Mouse (Mus musculus): ENCODE measurements around the gene Dcst2. TPM values are rescaled to one million over a fixed set of nuclear protein-coding genes. Genes with fewer than 3 reads are reported as not detected.

Gene Dcst2
- polyA plus RNA-seq, 1 experiment from 2014 or later, result 0.42 TPM

GRCm38 (mm10) chr3:89390699-89391662 is 29.2 kb downstream of the Dcst2 start:
- 12% methylated on average over 19 of the region's 19 CpGs for WGBS
- no peak for ATAC-seq (ENCODE audit: insufficient number of reproducible peaks, insufficient read depth, low FRiP score, low read depth)
- peak overlapping the region; percentile 66; the same call in 1 of the 2 replicates for H3K27ac ChIP-seq (ENCODE audit: low read length)
- peak overlapping the region; percentile 97 for H3K4me2 ChIP-seq (replicated peaks; ENCODE audit: low read depth, low read length)
- H3K4me3 ChIP-seq (ENCODE audit: low read depth, low read length), result peak overlapping the region; percentile 54
- no peaks in the 10 kb centered on the region for H3K36me3 ChIP-seq (ENCODE audit: control insufficient read depth, insufficient read depth, low read length)
- peaks cover 42% of the 10 kb centered on the region for H3K4me1 ChIP-seq (ENCODE audit: control insufficient read depth, insufficient read depth, low read length)
- H3K9ac ChIP-seq (replicated peaks; ENCODE audit: low read depth, low read length), result peak overlapping the region; percentile 58; the same call in 1 of the 2 replicates
- H3K27me3 ChIP-seq (ENCODE audit: control insufficient read depth, insufficient read depth, low read length), result no peaks in the 10 kb centered on the region
- no peaks in the 10 kb centered on the region for H3K9me3 ChIP-seq (ENCODE audit: control insufficient read depth, low read depth, low read length)

GRCm38 (mm10) chr3:89391663-89392511 is 30.1 kb downstream of the Dcst2 start:
- Histone ChIP-seq H3K4me2 (replicated peaks; ENCODE audit: low read depth, low read length) (peak overlapping the region; percentile 97), H3K36me3 (ENCODE audit: control insufficient read depth, insufficient read depth, low read length) (no peaks in the 10 kb centered on the region), H3K4me3 (ENCODE audit: low read depth, low read length) (peak overlapping the region; percentile 54), H3K27ac (ENCODE audit: low read length) (peak overlapping the region; percentile 66), H3K9me3 (ENCODE audit: control insufficient read depth, low read depth, low read length) (no peaks in the 10 kb centered on the region), H3K9ac (replicated peaks; ENCODE audit: low read depth, low read length) (peak overlapping the region; percentile 58), H3K4me1 (ENCODE audit: control insufficient read depth, insufficient read depth, low read length) (peaks cover 43% of the 10 kb centered on the region), H3K27me3 (ENCODE audit: control insufficient read depth, insufficient read depth, low read length) (no peaks in the 10 kb centered on the region)
- WGBS, result under 1% methylated on average over 56 of the region's 56 CpGs
- no peak for ATAC-seq (ENCODE audit: insufficient number of reproducible peaks, insufficient read depth, low FRiP score, low read depth)

DNA sequence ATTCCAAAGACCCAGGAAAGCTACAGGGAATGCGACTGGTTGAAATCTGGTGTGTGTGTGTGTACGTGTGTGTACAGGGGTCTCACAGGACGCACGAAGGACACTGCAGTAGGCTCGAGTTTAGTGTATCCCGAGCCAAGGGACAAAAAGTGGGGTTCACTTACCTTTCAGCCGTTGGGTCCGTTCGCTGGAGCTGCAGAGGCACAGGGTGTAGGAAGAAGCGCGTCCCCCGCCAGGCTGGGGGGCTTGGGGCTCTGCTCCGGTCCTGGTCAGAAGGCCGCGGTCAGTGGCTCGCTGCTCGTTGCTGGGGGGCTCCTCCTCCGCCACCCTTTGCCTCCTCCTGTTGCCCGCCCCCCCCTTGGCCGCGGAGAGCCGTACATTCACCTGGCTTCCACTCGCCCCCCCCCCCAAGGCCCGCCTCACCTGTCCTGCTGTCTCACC is 31.1 kb downstream of the Dcst2 start:
- no peak for ATAC-seq (ENCODE audit: insufficient number of reproducible peaks, insufficient read depth, low FRiP score, low read depth)
- H3K9ac ChIP-seq (replicated peaks; ENCODE audit: low read depth, low read length), result peak overlapping the region; percentile 58; the same call in 1 of the 2 replicates
- peaks cover 35% of the 10 kb centered on the region for H3K4me1 ChIP-seq (ENCODE audit: control insufficient read depth, insufficient read depth, low read length)
- no peaks in the 10 kb centered on the region for H3K36me3 ChIP-seq (ENCODE audit: control insufficient read depth, insufficient read depth, low read length)
- H3K4me3 ChIP-seq (ENCODE audit: low read depth, low read length), result peak overlapping the region; percentile 54
- under 1% methylated on average over 20 of the region's 24 CpGs for WGBS
- H3K9me3 ChIP-seq (ENCODE audit: control insufficient read depth, low read depth, low read length), result no peaks in the 10 kb centered on the region
- no peaks in the 10 kb centered on the region for H3K27me3 ChIP-seq (ENCODE audit: control insufficient read depth, insufficient read depth, low read length)
- peak overlapping the region; percentile 97 for H3K4me2 ChIP-seq (replicated peaks; ENCODE audit: low read depth, low read length)
- peak overlapping the region; percentile 66; the same call in 1 of the 2 replicates for H3K27ac ChIP-seq (ENCODE audit: low read length)

DNA sequence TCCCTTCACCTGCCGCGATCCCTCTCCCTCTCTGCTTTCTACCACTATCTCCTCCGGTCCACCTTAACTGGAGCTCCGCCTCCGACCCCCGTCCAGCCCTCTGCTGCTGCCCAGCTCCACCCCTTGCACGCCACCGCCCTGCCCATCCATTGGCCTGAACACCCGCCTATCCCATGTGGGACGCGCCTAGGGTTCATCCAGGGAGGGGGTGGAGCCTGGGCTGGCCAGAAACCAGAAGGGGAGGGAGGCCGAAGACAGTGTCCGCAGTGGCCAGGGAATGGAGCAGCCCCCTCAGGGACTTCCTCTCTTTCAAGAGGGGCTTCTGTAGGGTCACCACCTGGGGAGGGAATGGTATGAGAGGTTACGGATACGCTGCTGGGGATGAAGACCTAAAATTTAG is 31.8 kb downstream of the Dcst2 start:
- Histone ChIP-seq H3K9me3 (ENCODE audit: control insufficient read depth, low read depth, low read length) (no peaks in the 10 kb centered on the region), H3K27me3 (ENCODE audit: control insufficient read depth, insufficient read depth, low read length) (no peaks in the 10 kb centered on the region), H3K9ac (replicated peaks; ENCODE audit: low read depth, low read length) (peak overlapping the region; percentile 62), H3K36me3 (ENCODE audit: control insufficient read depth, insufficient read depth, low read length) (no peaks in the 10 kb centered on the region), H3K4me1 (ENCODE audit: control insufficient read depth, insufficient read depth, low read length) (peaks cover 31% of the 10 kb centered on the region), H3K4me3 (ENCODE audit: low read depth, low read length) (peak overlapping the region; percentile 65), H3K4me2 (replicated peaks; ENCODE audit: low read depth, low read length) (peak overlapping the region; percentile 97), H3K27ac (ENCODE audit: low read length) (peak overlapping the region; percentile 94)
- ATAC-seq (ENCODE audit: insufficient number of reproducible peaks, insufficient read depth, low FRiP score, low read depth), result peak; percentile 94
- 1% methylated on average over 15 of the region's 15 CpGs for WGBS

DNA sequence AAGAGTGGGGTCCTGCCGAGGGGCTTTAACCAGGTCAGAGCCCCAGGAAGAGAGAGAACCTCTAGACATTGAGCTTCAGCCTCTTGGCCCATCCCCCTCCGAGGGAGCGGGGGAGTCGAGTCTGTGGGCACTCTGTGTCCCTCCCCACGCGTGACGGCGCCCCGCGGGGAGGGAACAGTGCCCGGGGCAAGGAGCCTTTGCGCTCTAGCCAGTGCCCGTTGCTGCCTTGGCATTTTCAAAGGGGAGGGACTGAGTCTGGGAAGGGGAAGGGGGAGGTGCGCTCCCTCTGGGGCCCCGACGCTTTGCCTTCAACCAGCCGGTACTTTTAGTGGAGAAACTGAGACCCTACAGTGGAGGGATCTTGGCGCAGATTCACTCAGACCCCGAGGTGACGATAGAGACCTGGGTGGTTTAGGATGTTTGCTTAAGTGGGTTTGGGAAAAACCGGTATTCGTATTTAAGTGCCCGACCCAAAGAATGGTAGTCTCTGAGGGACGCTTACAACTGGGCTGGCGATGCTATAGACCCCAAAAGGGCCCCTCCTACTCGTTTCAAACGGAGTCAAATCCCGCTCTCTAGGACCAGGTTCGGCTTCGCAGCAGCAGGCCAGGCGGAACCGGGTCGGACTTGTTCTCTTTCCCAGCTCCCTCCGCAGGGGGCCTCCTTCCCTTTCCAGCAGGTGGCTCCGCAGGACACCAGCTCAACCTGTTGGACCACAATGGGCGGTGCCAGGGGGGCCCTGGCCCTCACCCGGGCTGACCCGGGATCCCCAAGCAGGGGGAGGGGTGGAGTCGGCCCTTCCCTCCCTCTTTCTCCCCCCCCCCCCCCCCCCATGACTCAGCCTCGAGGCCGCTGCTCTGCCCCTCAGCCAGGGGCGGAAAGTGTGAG is 32.5 kb downstream of the Dcst2 start, which contains the start of gene Zbtb7b:
Gene Zbtb7b, minus strand, starts transcription at position 771 of the 888 bp plus-strand sequence.
- Histone ChIP-seq H3K4me2 (replicated peaks; ENCODE audit: low read depth, low read length) (peak within 1 kb of the TSS; percentile 97), H3K9ac (replicated peaks; ENCODE audit: low read depth, low read length) (peak within 1 kb of the TSS; percentile 62), H3K4me3 (ENCODE audit: low read depth, low read length) (peak within 1 kb of the TSS; percentile 65), H3K27ac (ENCODE audit: low read length) (peak within 1 kb of the TSS; percentile 94), H3K4me1 (ENCODE audit: control insufficient read depth, insufficient read depth, low read length) (peaks cover 31% of the 10 kb centered on the region), H3K27me3 (ENCODE audit: control insufficient read depth, insufficient read depth, low read length) (no peaks in the 10 kb centered on the region), H3K36me3 (ENCODE audit: control insufficient read depth, insufficient read depth, low read length) (no peaks in the 10 kb centered on the region), H3K9me3 (ENCODE audit: control insufficient read depth, low read depth, low read length) (no peaks in the 10 kb centered on the region)
- ATAC-seq (ENCODE audit: insufficient number of reproducible peaks, insufficient read depth, low FRiP score, low read depth), result peak; percentile 29
- under 1% methylated on average over 39 of the region's 42 CpGs for WGBS

- no peaks in the 10 kb centered on the region for H3K36me3 ChIP-seq (ENCODE audit: control insufficient read depth, insufficient read depth, low read length)
- peak overlapping the region; percentile 65 for H3K4me3 ChIP-seq (ENCODE audit: low read depth, low read length)
- 1% methylated on average over 10 of the region's 12 CpGs for WGBS
- peak; percentile 6 for ATAC-seq (ENCODE audit: insufficient number of reproducible peaks, insufficient read depth, low FRiP score, low read depth)
- no peaks in the 10 kb centered on the region for H3K9me3 ChIP-seq (ENCODE audit: control insufficient read depth, low read depth, low read length)
- peak overlapping the region; percentile 97 for H3K4me2 ChIP-seq (replicated peaks; ENCODE audit: low read depth, low read length)
- H3K27ac ChIP-seq (ENCODE audit: low read length), result peak overlapping the region; percentile 94
- no peaks in the 10 kb centered on the region for H3K27me3 ChIP-seq (ENCODE audit: control insufficient read depth, insufficient read depth, low read length)
- H3K4me1 ChIP-seq (ENCODE audit: control insufficient read depth, insufficient read depth, low read length), result peaks cover 31% of the 10 kb centered on the region
- peak overlapping the region; percentile 22; the same call in 1 of the 2 replicates for H3K9ac ChIP-seq (replicated peaks; ENCODE audit: low read depth, low read length)
Observed at GRCm38 (mm10) chr3:89394894-89395256, 33.1 kb downstream of the Dcst2 start.

- 3% methylated on average over 10 of the region's 10 CpGs for WGBS
- Histone ChIP-seq H3K4me1 (ENCODE audit: control insufficient read depth, insufficient read depth, low read length) (peaks cover 28% of the 10 kb centered on the region), H3K9me3 (ENCODE audit: control insufficient read depth, low read depth, low read length) (no peaks in the 10 kb centered on the region), H3K27me3 (ENCODE audit: control insufficient read depth, insufficient read depth, low read length) (no peaks in the 10 kb centered on the region), H3K9ac (replicated peaks; ENCODE audit: low read depth, low read length) (0 out of 2 replicates have a peak overlapping the region, but pooled peaks have one; percentile 22), H3K36me3 (ENCODE audit: control insufficient read depth, insufficient read depth, low read length) (no peaks in the 10 kb centered on the region), H3K4me2 (replicated peaks; ENCODE audit: low read depth, low read length) (peak overlapping the region; percentile 97), H3K4me3 (ENCODE audit: low read depth, low read length) (peak overlapping the region; percentile 65), H3K27ac (ENCODE audit: low read length) (peak overlapping the region; percentile 94)
- no peak for ATAC-seq (ENCODE audit: insufficient number of reproducible peaks, insufficient read depth, low FRiP score, low read depth)
Observed at GRCm38 (mm10) chr3:89395419-89395805, 33.6 kb downstream of the Dcst2 start.
